Mouse (Mus musculus): ENCODE measurements at regions not wholly inside any gene's neighbourhood (a gene's known extent, or its start where the extent isn't known, plus 50 kb on each side); places are given as distances from the start of the nearest gene placed in this dataset.

GRCm38 (mm10) chr10:21763017-21763964, 118.7 kb upstream of the Sgk1 start:
- H3K27ac ChIP-seq, result no peak overlapping the region
- H3K27me3 ChIP-seq (ENCODE audit: low read depth, poor library complexity, severe bottlenecking), result no peaks in the 10 kb centered on the region
- H3K36me3 ChIP-seq, result no peaks in the 10 kb centered on the region
- H3K4me1 ChIP-seq, result no peaks in the 10 kb centered on the region
- no peak for DNase-seq (ENCODE audit: low spot score)
- 93% methylated on average over 17 of the region's 17 CpGs for WGBS
- no peaks in the 10 kb centered on the region for H3K9me3 ChIP-seq (replicated peaks)
- no peak overlapping the region for H3K4me3 ChIP-seq

- WGBS, result 94% methylated on average over 8 of the region's 8 CpGs
- Histone ChIP-seq H3K27ac (no peak overlapping the region), H3K9me3 (replicated peaks) (no peaks in the 10 kb centered on the region), H3K4me1 (no peaks in the 10 kb centered on the region), H3K4me3 (no peak overlapping the region), H3K36me3 (no peaks in the 10 kb centered on the region), H3K27me3 (ENCODE audit: low read depth, poor library complexity, severe bottlenecking) (no peaks in the 10 kb centered on the region)
- DNase-seq (ENCODE audit: low spot score), result no peak
Observed at GRCm38 (mm10) chr10:21764090-21764489, 117.9 kb upstream of the Sgk1 start.

- Histone ChIP-seq H3K9me3 (replicated peaks) (no peaks in the 10 kb centered on the region), H3K36me3 (no peaks in the 10 kb centered on the region)
- WGBS, result 88% methylated on average over 13 of the region's 13 CpGs
Observed at GRCm38 (mm10) chr10:21764891-21765290, 117.1 kb upstream of the Sgk1 start.

GRCm38 (mm10) chr10:21773548-21773947, 108.4 kb upstream of the Sgk1 start:
- no peaks in the 10 kb centered on the region for H3K36me3 ChIP-seq
- WGBS, result 90% methylated on average over 4 of the region's 4 CpGs
- H3K27me3 ChIP-seq (ENCODE audit: low read depth, poor library complexity, severe bottlenecking), result no peaks in the 10 kb centered on the region
- H3K27ac ChIP-seq, result no peak overlapping the region
- no peaks in the 10 kb centered on the region for H3K4me1 ChIP-seq
- DNase-seq (ENCODE audit: low spot score), result no peak
- H3K9me3 ChIP-seq (replicated peaks), result no peaks in the 10 kb centered on the region
- H3K4me3 ChIP-seq, result no peak overlapping the region

More at GRCm38 (mm10) chr10:21764891-21765290, 117.1 kb upstream of the Sgk1 start:
- no peaks in the 10 kb centered on the region for H3K27me3 ChIP-seq (ENCODE audit: low read depth, poor library complexity, severe bottlenecking)
- no peaks in the 10 kb centered on the region for H3K4me1 ChIP-seq
- no peak for DNase-seq (ENCODE audit: low spot score)
- no peak overlapping the region for H3K4me3 ChIP-seq
- H3K27ac ChIP-seq, result no peak overlapping the region

- WGBS, result 87% methylated on average over 5 of the region's 5 CpGs
- no peaks in the 10 kb centered on the region for H3K9me3 ChIP-seq (replicated peaks)
- no peaks in the 10 kb centered on the region for H3K4me1 ChIP-seq
- no peak overlapping the region for H3K27ac ChIP-seq
- no peaks in the 10 kb centered on the region for H3K36me3 ChIP-seq
- H3K27me3 ChIP-seq (ENCODE audit: low read depth, poor library complexity, severe bottlenecking), result no peaks in the 10 kb centered on the region
- H3K4me3 ChIP-seq, result no peak overlapping the region
- DNase-seq (ENCODE audit: low spot score), result no peak
Observed at GRCm38 (mm10) chr10:21775441-21775840, 106.5 kb upstream of the Sgk1 start.

- no peak for DNase-seq (ENCODE audit: low spot score)
- no peaks in the 10 kb centered on the region for H3K36me3 ChIP-seq
- no peak overlapping the region for H3K27ac ChIP-seq
- no peaks in the 10 kb centered on the region for H3K9me3 ChIP-seq (replicated peaks)
- 80% methylated on average over 12 of the region's 12 CpGs for WGBS
- no peaks in the 10 kb centered on the region for H3K4me1 ChIP-seq
- H3K4me3 ChIP-seq, result no peak overlapping the region
- no peaks in the 10 kb centered on the region for H3K27me3 ChIP-seq (ENCODE audit: low read depth, poor library complexity, severe bottlenecking)
Observed at GRCm38 (mm10) chr10:21775911-21776761, 105.8 kb upstream of the Sgk1 start.

- DNase-seq (ENCODE audit: low spot score), result no peak
- WGBS, result 85% methylated on average over 8 of the region's 8 CpGs
- Histone ChIP-seq H3K27ac (no peak overlapping the region), H3K36me3 (no peaks in the 10 kb centered on the region), H3K27me3 (ENCODE audit: low read depth, poor library complexity, severe bottlenecking) (no peaks in the 10 kb centered on the region), H3K9me3 (replicated peaks) (no peaks in the 10 kb centered on the region), H3K4me1 (no peaks in the 10 kb centered on the region), H3K4me3 (no peak overlapping the region)
Observed at GRCm38 (mm10) chr10:21776762-21777080, 105.3 kb upstream of the Sgk1 start.

- DNase-seq (ENCODE audit: low spot score), result no peak
- no peaks in the 10 kb centered on the region for H3K36me3 ChIP-seq
- no peak overlapping the region for H3K4me3 ChIP-seq
- 97% methylated on average over 3 of the region's 3 CpGs for WGBS
- H3K4me1 ChIP-seq, result no peaks in the 10 kb centered on the region
- no peaks in the 10 kb centered on the region for H3K9me3 ChIP-seq (replicated peaks)
- H3K27me3 ChIP-seq (ENCODE audit: low read depth, poor library complexity, severe bottlenecking), result no peaks in the 10 kb centered on the region
- H3K27ac ChIP-seq, result no peak overlapping the region
Observed at GRCm38 (mm10) chr10:21777103-21777502, 104.9 kb upstream of the Sgk1 start.

- Histone ChIP-seq H3K27ac (no peak overlapping the region), H3K27me3 (ENCODE audit: low read depth, poor library complexity, severe bottlenecking) (no peaks in the 10 kb centered on the region), H3K36me3 (no peaks in the 10 kb centered on the region), H3K4me1 (no peaks in the 10 kb centered on the region), H3K4me3 (no peak overlapping the region), H3K9me3 (replicated peaks) (no peaks in the 10 kb centered on the region)
- DNase-seq (ENCODE audit: low spot score), result no peak
- 87% methylated on average over 7 of the region's 7 CpGs for WGBS
Observed at GRCm38 (mm10) chr10:21783478-21783877, 98.5 kb upstream of the Sgk1 start.

GRCm38 (mm10) chr10:21785110-21785509, 96.9 kb upstream of the Sgk1 start:
- H3K4me1 ChIP-seq, result peaks cover 3% of the 10 kb centered on the region; the same call in 1 of the 2 replicates
- no peaks in the 10 kb centered on the region for H3K36me3 ChIP-seq
- H3K27me3 ChIP-seq (ENCODE audit: low read depth, poor library complexity, severe bottlenecking), result no peaks in the 10 kb centered on the region
- 77% methylated on average over 4 of the region's 4 CpGs for WGBS
- DNase-seq (ENCODE audit: low spot score), result no peak
- no peak overlapping the region for H3K4me3 ChIP-seq
- H3K27ac ChIP-seq, result no peak overlapping the region
- no peaks in the 10 kb centered on the region for H3K9me3 ChIP-seq (replicated peaks)

- no peaks in the 10 kb centered on the region for H3K36me3 ChIP-seq
- H3K9me3 ChIP-seq (replicated peaks), result no peaks in the 10 kb centered on the region
- H3K4me3 ChIP-seq, result no peak overlapping the region
- 84% methylated on average over 5 of the region's 5 CpGs for whole genome bisulfite sequencing
- no peaks in the 10 kb centered on the region for H3K27me3 ChIP-seq (ENCODE audit: low read depth, poor library complexity, severe bottlenecking)
- no peak overlapping the region for H3K27ac ChIP-seq
- DNase-seq (ENCODE audit: low spot score), result no peak
- H3K4me1 ChIP-seq, result peaks cover 3% of the 10 kb centered on the region; the same call in 1 of the 2 replicates
Observed at GRCm38 (mm10) chr10:21785785-21786184, 96.2 kb upstream of the Sgk1 start.

GRCm38 (mm10) chr10:21789847-21790530, 92.0 kb upstream of the Sgk1 start:
- Histone ChIP-seq H3K9me3 (replicated peaks) (no peaks in the 10 kb centered on the region), H3K4me3 (no peak overlapping the region), H3K27ac (no peak overlapping the region), H3K36me3 (no peaks in the 10 kb centered on the region), H3K27me3 (ENCODE audit: low read depth, poor library complexity, severe bottlenecking) (no peaks in the 10 kb centered on the region), H3K4me1 (peaks cover 3% of the 10 kb centered on the region; the same call in 1 of the 2 replicates)
- 79% methylated on average over 17 of the region's 17 CpGs for WGBS
- no peak for DNase-seq (ENCODE audit: low spot score)
